Mouse (Mus musculus): ENCODE results near the gene Zfp945. TPM values are rescaled to one million over a fixed set of nuclear protein-coding genes. Genes with fewer than 3 reads are reported as not detected.

Zfp945 gene
- polyA plus RNA-seq (2014; fragmentation: Illumina TruSeq; extraction: RNeasy Lipid Tissue Mini Kit (QIAGEN cat#74804); ENCODE audit: low read depth, low replicate concordance), result 50.5 TPM

DNA sequence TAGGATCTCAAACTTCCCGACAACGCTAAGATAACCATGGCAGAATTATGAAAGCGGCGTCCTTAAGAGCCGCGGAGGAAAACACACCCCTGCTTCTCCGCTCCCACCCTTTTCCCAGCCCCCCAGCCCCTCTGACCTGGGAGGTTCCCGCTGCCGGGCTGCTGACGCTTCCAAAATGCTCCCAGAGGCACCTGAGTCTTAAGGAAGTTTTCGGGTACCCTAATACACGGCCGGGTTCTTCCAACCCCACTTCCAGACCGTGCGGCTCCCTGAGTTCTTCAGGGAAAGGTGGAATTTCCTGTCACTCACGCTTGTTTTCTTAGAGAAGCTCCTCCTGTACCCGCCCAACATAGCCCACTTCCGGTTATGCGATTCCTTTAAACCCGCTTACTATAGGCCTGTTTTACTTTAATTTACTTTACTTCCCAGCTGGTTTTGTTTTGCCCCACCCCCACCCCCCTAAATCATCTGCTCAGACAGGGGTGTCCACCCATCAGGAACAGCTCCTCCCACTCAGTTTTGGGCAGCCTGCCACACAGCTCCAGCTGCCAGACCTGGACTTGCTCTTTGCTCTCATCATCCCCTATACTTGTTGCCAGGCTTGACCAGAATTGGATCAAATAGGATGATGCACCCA, at the start of gene Zfp945:
Gene Zfp945 (minus strand): TSS at position 290 of the 637 bp plus-strand sequence.

Other genes starting within 250 kb of the Zfp945 start
- gene Vmn2r113, start 75.8 kb upstream of the Zfp945 start, polyA plus RNA-seq (2014; fragmentation: Illumina TruSeq; extraction: RNeasy Lipid Tissue Mini Kit (QIAGEN cat#74804); ENCODE audit: low read depth, low replicate concordance), result not detected
- gene Vmn2r-ps130, start 194.0 kb upstream of the Zfp945 start, polyA plus RNA-seq (2014; fragmentation: Illumina TruSeq; extraction: RNeasy Lipid Tissue Mini Kit (QIAGEN cat#74804); ENCODE audit: low read depth, low replicate concordance), result not detected